Mouse (Mus musculus) thymus, postnatal 36 days (tissue): ENCODE results near the gene Bglap2.
A peak's percentile ranks its signal among the peaks of the same experiment; 100 is the strongest.

Experiments used
- DNase-seq, 2 experiments: peaks; one replicate each; pipeline ENCODE4 v3.0.0; 2022; ENCODE audit warnings: mixed read lengths in 2 of 2

Bglap2 gene

GRCm38 (mm10) chr3:88337367-88338020 lies 41.0 kb downstream of the Bglap2 start:
- DNase-seq = peak in 1 of 2 experiments; percentile 25

- DNase-seq = peak; percentile 97 to 98
These were observed 42.2 kb downstream of the Bglap2 start, which contains the start of the genes Tmem79 and Smg5 for GRCm38 (mm10) chr3:88336058-88337013. TSS of gene Tmem79 (minus strand) at chr3:88336148. TSS of gene Smg5 (plus strand) at chr3:88336260.

- DNase-seq = peak in 1 of 2 experiments; percentile 15
These were observed 43.0 kb downstream of the Bglap2 start for GRCm38 (mm10) chr3:88335436-88336053.

- no peak for DNase-seq
These were observed 43.5 kb downstream of the Bglap2 start for GRCm38 (mm10) chr3:88334902-88335435.

GRCm38 (mm10) chr3:88334029-88334658 lies 44.4 kb downstream of the Bglap2 start:
- DNase-seq = no peak

GRCm38 (mm10) chr3:88331282-88331681 lies 47.2 kb downstream of the Bglap2 start:
- peak; percentile 39 to 50 for DNase-seq

GRCm38 (mm10) chr3:88328956-88329355 lies 49.5 kb downstream of the Bglap2 start:
- DNase-seq = no peak
